Mouse (Mus musculus): ENCODE measurements at regions not wholly inside any gene's neighbourhood (a gene's known extent, or its start where the extent isn't known, plus 50 kb on each side); places are given as distances from the start of the nearest gene placed in this dataset.

GRCm38 (mm10) chr2:174584272-174584671 is 59.1 kb upstream of the Zfp831 start:
- no peak overlapping the region for H3K4me2 ChIP-seq (ENCODE audit: low read depth)
- ATAC-seq: no peak
- no peaks in the 10 kb centered on the region for H3K9me3 ChIP-seq (ENCODE audit: low read length)
- no peak overlapping the region for H3K27ac ChIP-seq (ENCODE audit: low read depth, low read length)
- no peak overlapping the region for H3K9ac ChIP-seq
- WGBS: 76% methylated on average over 2 of the region's 2 CpGs
- H3K4me3 ChIP-seq (ENCODE audit: low read depth, low read length): no peak overlapping the region
- no peaks in the 10 kb centered on the region for H3K36me3 ChIP-seq (ENCODE audit: insufficient read depth)
- no peaks in the 10 kb centered on the region for H3K27me3 ChIP-seq (ENCODE audit: insufficient read depth, low read length)
- no peak for TF ChIP-seq CTCF (IDR thresholded peaks at IDR 0.05; ENCODE audit: low read depth)
- H3K4me1 ChIP-seq (ENCODE audit: insufficient read depth): no peaks in the 10 kb centered on the region
- DNase-seq: no peak

Data from forebrain, postnatal 0 days (tissue).